Mouse (Mus musculus) neural tube, embryonic 14.5 days (tissue): ENCODE measurements around the gene Tuba4a. TPM values are rescaled to one million over a fixed set of nuclear protein-coding genes. Genes with fewer than 3 reads are reported as not detected.

ENCODE experiments used
- ATAC-seq: fragments of 200-750 bp; cut with Nextera tagmentation; 2 replicates; pipeline ENCODE4 v1.8.0; 2017; ENCODE audit warnings: low read depth, mild to moderate bottlenecking, moderate TSS enrichment, moderate library complexity
- H3K27ac ChIP-seq: fragments of 300-500 bp; sonication (generic); 2 replicates; pipeline ENCODE4 v1.5.1; 2014; ENCODE audit warnings: low read depth, mild to moderate bottlenecking, control low read depth, low read length, moderate library complexity, mixed read lengths
- H3K27me3 ChIP-seq: fragments of 300-500 bp; sonication (generic); 2 replicates; pipeline ENCODE4 v1.6.1; 2014; ENCODE audit warnings: low read length; ENCODE audit not compliant: control insufficient read depth, insufficient read depth
- H3K36me3 ChIP-seq: fragments of 300-500 bp; sonication (generic); 2 replicates; pipeline ENCODE4 v1.6.1; 2014; ENCODE audit warnings: low read length, mixed read lengths; ENCODE audit not compliant: control insufficient read depth, insufficient read depth
- H3K4me1 ChIP-seq: fragments of 300-500 bp; sonication (generic); 2 replicates; pipeline ENCODE4 v1.6.1; 2014; ENCODE audit warnings: low read length; ENCODE audit not compliant: control insufficient read depth, insufficient read depth
- H3K4me2 ChIP-seq: fragments of 300-500 bp; sonication (generic); 2 replicates; pipeline ENCODE4 v1.6.1; 2014; ENCODE audit warnings: mild to moderate bottlenecking, low read depth, low read length, control low read depth
- H3K4me3 ChIP-seq: fragments of 300-500 bp; sonication (generic); 2 replicates; pipeline ENCODE4 v1.5.1; 2014; ENCODE audit warnings: low read depth, low read length, control low read depth, mixed read lengths
- H3K9ac ChIP-seq: fragments of 300-500 bp; sonication (generic); replicated peaks from 2 replicates; pipeline ENCODE4 v1.6.1; 2014; ENCODE audit warnings: low read depth, mild to moderate bottlenecking, control low read depth, low read length, mixed read lengths
- H3K9me3 ChIP-seq: fragments of 300-500 bp; sonication (generic); 2 replicates; pipeline ENCODE4 v1.6.1; 2016; ENCODE audit warnings: low read length; ENCODE audit not compliant: control insufficient read depth
- WGBS: fragments of 180-500 bp; shearing (Covaris S2); extraction: QIAGEN DNeasy Blood & Tissue Kit; methylation state at CpG from one replicate; pipeline ENCODE4 v1.1.7; 2014; 5-methylcytosine and 5-hydroxymethylcytosine counted together
- polyA plus RNA-seq: library from polyadenylated mRNA; unstranded; fragments of >200 nt; fragmentation: Nextera tagmentation; extraction: Ambion mirVana; gene quantifications from 2 replicates; pipeline ENCODE4 v1.2.1, GENCODE M21; 2014

The Tuba4a gene
- polyA plus RNA-seq, 1 experiment from 2014 or later, result 20.6 TPM

DNA sequence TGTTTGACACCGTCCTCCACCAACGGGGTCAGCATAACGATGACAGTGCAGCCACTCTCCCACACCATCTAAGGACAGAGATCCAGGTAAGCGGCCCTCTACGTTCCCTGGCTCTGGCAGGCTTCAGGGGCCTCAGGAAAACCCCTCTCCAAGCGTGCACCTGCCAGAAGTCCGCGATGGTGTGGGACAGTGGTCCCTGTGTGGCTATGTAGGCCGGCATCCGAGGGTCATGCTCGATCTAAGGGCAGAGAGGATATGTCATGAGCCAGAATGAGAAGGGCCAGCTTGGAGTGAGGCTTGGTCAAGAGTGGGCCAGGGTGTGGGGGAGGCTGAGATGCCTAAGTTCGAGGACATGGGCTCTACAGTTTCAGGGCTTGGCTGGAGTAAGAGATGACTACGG lies 32.6 kb upstream of the Tuba4a start:
- H3K9me3 ChIP-seq, result no peaks in the 10 kb centered on the region
- no peaks in the 10 kb centered on the region for H3K27me3 ChIP-seq
- H3K4me3 ChIP-seq, result no peak overlapping the region
- no peak overlapping the region for H3K9ac ChIP-seq
- no peaks in the 10 kb centered on the region; the same call in 1 of the 2 replicates for H3K4me1 ChIP-seq
- WGBS, result 72% methylated on average over 13 of the region's 13 CpGs
- H3K36me3 ChIP-seq, result no peaks in the 10 kb centered on the region
- ATAC-seq, result no peak
- H3K27ac ChIP-seq, result no peak overlapping the region
- no peak overlapping the region for H3K4me2 ChIP-seq

DNA sequence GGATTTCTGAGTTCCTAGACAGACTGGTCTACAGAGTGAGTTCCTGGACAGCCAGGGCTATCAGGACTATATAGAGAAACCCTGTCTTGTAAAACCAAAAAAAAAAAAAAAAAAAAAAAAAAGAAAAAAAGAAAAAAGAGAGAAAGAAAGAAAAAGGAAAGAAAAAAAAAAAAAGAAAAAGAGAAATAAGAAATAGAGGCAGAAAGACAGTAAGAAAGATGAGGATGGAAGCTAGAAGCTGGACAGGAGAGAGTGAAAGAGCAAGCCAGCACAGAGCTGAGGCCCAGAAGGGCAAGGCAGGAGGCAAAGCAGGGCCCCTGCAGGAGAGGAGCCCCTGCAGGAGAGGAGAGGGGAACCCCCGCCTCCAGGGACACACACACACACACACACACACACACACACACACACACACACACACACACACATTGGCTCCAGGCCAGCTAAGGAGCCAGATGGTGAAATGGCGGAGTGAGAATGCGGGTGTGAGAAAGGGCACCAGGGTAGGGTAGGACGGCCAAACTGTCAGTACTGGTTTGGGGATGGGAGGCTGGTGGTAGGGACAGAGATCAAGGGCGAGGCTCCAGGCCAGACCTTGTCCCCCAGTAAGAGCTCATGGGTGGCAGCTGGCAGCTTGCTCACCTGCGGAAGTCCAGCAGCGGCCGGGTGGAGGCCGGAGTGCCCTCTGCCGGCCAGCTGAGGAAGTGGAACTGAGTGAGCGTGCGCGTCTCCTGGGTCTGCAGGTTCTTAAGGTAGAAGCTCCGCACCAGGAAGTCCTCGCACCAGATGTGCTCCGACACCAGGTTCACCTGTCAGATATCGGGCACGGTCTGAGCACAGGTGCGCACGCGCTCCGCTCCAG lies 31.7 kb upstream of the Tuba4a start:
- H3K4me1 ChIP-seq, result no peaks in the 10 kb centered on the region; the same call in 1 of the 2 replicates
- no peak overlapping the region for H3K27ac ChIP-seq
- peak overlapping the region; percentile 46 for H3K4me2 ChIP-seq
- H3K27me3 ChIP-seq, result no peaks in the 10 kb centered on the region
- no peaks in the 10 kb centered on the region for H3K9me3 ChIP-seq
- WGBS, result under 1% methylated on average over 21 of the region's 22 CpGs
- 0 out of 2 replicates have a peak overlapping the region, but pooled peaks have one; percentile 9 for H3K4me3 ChIP-seq
- peak; percentile 43 for ATAC-seq
- no peaks in the 10 kb centered on the region for H3K36me3 ChIP-seq
- H3K9ac ChIP-seq, result no peak overlapping the region

DNA sequence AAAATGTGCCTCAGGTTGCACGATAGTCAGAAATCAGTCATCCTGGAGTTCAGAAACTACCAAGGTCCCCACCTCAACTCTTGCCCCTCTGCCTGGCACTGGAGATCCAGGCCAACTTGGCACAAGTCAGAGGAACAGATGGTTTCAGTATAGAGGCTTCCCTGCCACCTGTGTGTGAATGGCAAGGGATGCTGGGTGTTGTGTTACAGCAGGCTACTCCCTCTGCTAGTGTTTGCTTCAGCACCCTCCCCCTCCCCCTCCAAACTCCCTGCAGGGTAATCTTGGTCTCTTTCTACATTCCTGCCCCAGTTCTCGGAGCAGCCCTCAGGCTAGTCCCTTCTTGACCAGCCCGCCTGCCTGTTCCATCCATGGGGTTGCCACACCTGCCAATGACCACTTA lies 30.8 kb upstream of the Tuba4a start:
- 69% methylated on average over 3 of the region's 3 CpGs for WGBS
- Histone ChIP-seq H3K4me2 (no peak overlapping the region), H3K27ac (no peak overlapping the region), H3K9ac (no peak overlapping the region), H3K27me3 (no peaks in the 10 kb centered on the region), H3K4me1 (no peaks in the 10 kb centered on the region; the same call in 1 of the 2 replicates), H3K36me3 (no peaks in the 10 kb centered on the region; the same call in 1 of the 2 replicates), H3K4me3 (no peak overlapping the region), H3K9me3 (no peaks in the 10 kb centered on the region)
- ATAC-seq, result no peak

DNA sequence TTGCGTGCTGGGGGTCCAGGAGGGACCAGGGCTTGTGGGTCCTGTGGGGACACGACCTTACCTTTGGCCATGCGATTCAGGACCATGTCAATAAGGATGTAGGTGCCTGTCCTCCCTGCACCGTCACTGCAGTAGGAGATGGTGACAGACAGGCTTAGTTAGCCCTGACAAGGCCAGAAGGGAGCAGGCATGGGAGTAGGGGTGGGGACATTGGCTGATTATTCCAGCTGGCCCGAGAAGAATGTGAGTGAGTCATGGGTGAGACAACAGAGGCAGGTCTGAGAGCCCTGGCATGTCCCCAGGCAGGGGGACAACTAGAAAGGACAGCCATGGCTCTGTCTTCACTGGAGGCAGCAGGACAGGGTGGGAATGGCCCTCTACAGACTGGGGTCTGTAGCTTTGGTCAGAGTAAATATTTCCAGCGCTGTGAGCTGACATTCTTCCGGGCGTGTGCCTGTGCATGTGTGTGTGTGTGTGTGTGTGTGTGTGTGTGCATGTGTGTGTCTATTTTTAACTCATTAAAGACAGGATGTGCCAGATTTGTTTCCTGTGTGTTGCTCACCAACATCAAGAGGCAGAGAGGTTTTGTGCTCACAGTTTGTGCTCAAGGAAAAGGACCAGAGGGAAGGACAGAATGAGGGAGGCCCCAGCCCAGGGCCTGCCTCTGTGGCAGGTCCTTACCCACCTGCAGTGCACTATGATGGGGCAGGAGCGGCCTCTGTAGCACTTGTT lies 28.5 kb upstream of the Tuba4a start:
- Histone ChIP-seq H3K4me2 (no peak overlapping the region), H3K27ac (no peak overlapping the region), H3K4me1 (no peaks in the 10 kb centered on the region; the same call in 1 of the 2 replicates), H3K4me3 (no peak overlapping the region), H3K9ac (no peak overlapping the region), H3K9me3 (no peaks in the 10 kb centered on the region), H3K36me3 (peaks cover 6% of the 10 kb centered on the region; the same call in 1 of the 2 replicates), H3K27me3 (no peaks in the 10 kb centered on the region)
- 59% methylated on average over 9 of the region's 9 CpGs for WGBS
- no peak for ATAC-seq

DNA sequence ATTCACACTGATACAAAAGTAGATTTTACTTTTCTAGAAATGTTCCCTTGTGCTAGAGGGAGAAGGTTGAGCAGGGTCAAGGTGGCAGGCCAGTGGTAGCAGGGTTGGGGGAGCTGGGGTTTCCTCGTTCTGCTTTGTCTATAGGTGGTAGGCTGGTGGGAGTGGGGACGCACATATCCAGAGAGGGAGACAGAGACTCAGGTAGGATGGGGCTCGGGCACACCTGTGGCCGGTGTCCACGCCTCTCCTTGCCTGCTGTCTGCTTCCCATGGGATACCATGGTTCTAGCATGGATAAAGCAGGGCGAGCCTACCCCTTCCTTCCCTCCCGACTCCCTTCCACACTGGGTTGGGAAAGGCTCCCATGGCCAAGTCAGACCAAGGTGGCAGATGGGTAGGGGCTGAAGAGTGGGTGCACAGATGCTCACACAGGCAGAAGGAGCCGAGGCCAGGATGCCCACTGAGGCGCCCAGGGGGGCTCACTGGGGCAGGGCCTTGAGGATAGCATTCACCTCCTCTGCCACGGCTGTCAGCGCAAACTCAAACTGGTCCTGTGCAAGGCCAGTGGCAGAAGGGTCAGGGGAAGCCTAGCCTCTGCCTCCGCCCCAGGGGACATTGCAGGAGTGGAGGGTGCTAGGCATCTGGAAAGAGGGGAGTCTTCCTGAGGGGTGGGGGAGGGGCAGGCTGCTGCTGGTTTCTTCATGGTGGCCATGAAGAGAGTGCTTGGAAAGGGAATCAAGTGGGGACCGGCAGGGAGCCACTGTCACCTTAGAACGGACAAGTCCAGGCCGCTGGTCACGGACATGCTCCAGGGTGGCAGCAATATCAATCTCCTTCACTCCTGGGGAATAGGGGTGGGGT lies 27.6 kb upstream of the Tuba4a start:
- WGBS, result 81% methylated on average over 16 of the region's 16 CpGs
- no peaks in the 10 kb centered on the region; the same call in 1 of the 2 replicates for H3K4me1 ChIP-seq
- H3K4me3 ChIP-seq, result no peak overlapping the region
- H3K27ac ChIP-seq, result no peak overlapping the region
- no peak for ATAC-seq
- no peaks in the 10 kb centered on the region for H3K9me3 ChIP-seq
- H3K36me3 ChIP-seq, result peaks cover 6% of the 10 kb centered on the region; the same call in 1 of the 2 replicates
- H3K4me2 ChIP-seq, result no peak overlapping the region
- no peak overlapping the region for H3K9ac ChIP-seq
- H3K27me3 ChIP-seq, result no peaks in the 10 kb centered on the region

DNA sequence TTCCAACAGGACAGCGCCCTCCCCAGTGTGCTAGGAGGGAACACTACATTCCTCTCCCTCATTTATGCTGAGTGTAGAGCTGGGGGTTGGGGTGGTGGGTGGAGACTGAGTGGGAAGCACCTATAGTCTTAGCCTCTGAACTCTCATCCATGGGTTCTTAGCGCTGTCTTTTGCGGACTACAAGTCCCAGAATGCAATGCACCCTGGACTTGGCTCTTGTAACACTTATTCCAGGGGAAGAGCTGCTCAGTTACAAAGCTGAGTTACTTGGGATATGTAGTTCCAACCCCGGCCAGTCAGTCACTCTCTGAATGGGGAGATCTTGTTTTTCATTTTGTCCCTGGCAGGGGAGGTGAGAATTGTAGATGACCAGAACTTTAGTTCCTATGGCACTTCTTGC lies 25.2 kb upstream of the Tuba4a start:
- Histone ChIP-seq H3K27ac (no peak overlapping the region), H3K27me3 (no peaks in the 10 kb centered on the region), H3K9me3 (no peaks in the 10 kb centered on the region), H3K4me3 (no peak overlapping the region), H3K4me1 (no peaks in the 10 kb centered on the region), H3K4me2 (no peak overlapping the region), H3K36me3 (peaks cover 6% of the 10 kb centered on the region; the same call in 1 of the 2 replicates), H3K9ac (no peak overlapping the region)
- WGBS, result 21% methylated on average over 4 of the region's 4 CpGs
- ATAC-seq, result peak; percentile 82

DNA sequence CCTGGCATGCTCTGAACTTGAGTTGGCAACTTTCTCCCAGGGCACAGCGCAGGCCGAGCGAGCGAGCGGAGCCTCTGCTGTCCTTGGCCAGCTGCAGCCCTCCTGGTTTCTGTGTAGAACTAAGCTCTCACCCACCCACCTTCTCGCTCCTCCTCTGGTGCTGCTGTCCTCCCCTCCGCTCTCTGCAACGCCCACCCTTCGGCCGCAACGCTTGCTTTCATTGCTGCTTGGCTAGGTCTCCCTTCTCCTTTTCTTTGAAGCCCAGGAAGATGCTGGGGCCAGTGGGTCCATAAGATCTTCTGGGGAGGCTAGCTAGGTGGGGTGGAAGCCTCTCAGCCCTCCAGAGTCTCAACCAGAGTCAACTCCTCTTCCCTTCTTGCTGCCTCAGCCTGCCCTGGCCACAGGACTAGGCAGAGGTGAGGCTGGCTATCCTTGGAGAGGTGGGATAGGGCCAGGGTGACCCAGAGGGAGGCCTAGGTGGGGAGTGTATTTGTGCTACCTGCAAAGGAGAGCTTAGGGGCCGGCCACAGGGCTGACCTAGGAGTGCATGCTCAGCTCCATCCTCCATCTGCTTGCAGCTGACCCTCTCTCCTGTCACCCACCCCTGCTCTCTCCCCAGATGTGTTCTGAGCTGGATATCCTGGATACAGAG lies 24.6 kb upstream of the Tuba4a start:
- Histone ChIP-seq H3K4me3 (no peak overlapping the region), H3K4me1 (no peaks in the 10 kb centered on the region), H3K9me3 (no peaks in the 10 kb centered on the region), H3K27ac (no peak overlapping the region), H3K4me2 (no peak overlapping the region), H3K9ac (no peak overlapping the region), H3K36me3 (peaks cover 6% of the 10 kb centered on the region; the same call in 1 of the 2 replicates), H3K27me3 (no peaks in the 10 kb centered on the region)
- no peak; the same call in 1 of the 2 replicates for ATAC-seq
- 91% methylated on average over 12 of the region's 12 CpGs for WGBS

DNA sequence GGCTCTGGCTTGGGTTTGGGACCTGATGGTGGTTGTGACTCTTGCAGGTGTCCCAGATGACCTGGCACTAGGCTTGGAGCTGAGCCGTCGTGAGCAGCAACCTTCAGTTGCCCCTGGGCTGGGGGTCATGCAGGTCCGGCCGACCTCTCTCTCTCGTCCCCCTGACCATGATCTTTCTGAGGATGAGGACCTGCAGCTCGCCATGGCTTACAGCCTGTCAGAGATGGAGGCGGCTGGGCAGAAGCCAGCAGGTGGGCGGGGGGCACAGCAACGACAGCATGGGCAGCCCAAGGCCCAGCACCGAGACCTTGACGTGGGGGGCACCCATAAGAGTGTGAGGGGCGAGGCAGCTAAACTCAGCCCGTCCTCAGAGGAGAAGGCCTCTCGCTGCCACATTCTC lies 23.7 kb upstream of the Tuba4a start:
- Histone ChIP-seq H3K4me2 (no peak overlapping the region), H3K9me3 (no peaks in the 10 kb centered on the region), H3K27me3 (no peaks in the 10 kb centered on the region), H3K4me3 (no peak overlapping the region), H3K36me3 (peaks cover 6% of the 10 kb centered on the region; the same call in 1 of the 2 replicates), H3K27ac (no peak overlapping the region), H3K4me1 (no peaks in the 10 kb centered on the region), H3K9ac (no peak overlapping the region)
- ATAC-seq, result no peak
- 93% methylated on average over 14 of the region's 14 CpGs for WGBS
